Mouse (Mus musculus) left cerebral cortex, postnatal 4 days (tissue): ENCODE data around the gene Ikzf5. TPM values are rescaled to one million over a fixed set of nuclear protein-coding genes. Genes with fewer than 3 reads are reported as not detected.

ENCODE experiments used
- DNase-seq: peaks from one replicate; pipeline ENCODE4 v3.0.0-alpha.2; 2022
- intact Hi-C: fragments of 180-260 bp; cut with DNase I; formaldehyde crosslinking; loops from one replicate; pipeline ENCODE4 v1.15.1; 2025
- total RNA-seq, 2 experiments: library from RNA; stranded (reverse); gene quantifications; 2 replicates each; pipeline ENCODE4 v1.2.3; 2021

Gene Ikzf5
- total RNA-seq, 2 experiments from 2014 or later = 40.2 to 45.7 TPM

- intact Hi-C loops = no loop called here
- DNase-seq = no peak
These were observed 48.1 kb downstream of the Ikzf5 start for GRCm38 (mm10) chr7:131362269-131362614.

- intact Hi-C loops = no loop called here
- no peak for DNase-seq
These were observed 54.2 kb downstream of the Ikzf5 start for GRCm38 (mm10) chr7:131356105-131356504.

GRCm38 (mm10) chr7:131345856-131346541 lies 64.3 kb downstream of the Ikzf5 start:
- DNase-seq = no peak
- intact Hi-C loops = loop anchor here (10.0 kb wide), 1 partner anchor 231 kb away; no protein-coding TSS in a partner anchor

Other genes starting within 250 kb of the Ikzf5 start
- gene 5430419D17Rik, start 236.1 kb downstream of the Ikzf5 start, total RNA-seq = under 1 TPM; 0.06 to 0.08 TPM
- gene Cuzd1, start 88.2 kb downstream of the Ikzf5 start, total RNA-seq = under 1 TPM; 0.16 to 0.20 TPM
- gene Fam24b, start 81.0 kb downstream of the Ikzf5 start, total RNA-seq = not detected
- not detected for gene Fam24a, start 76.7 kb downstream of the Ikzf5 start, total RNA-seq
- 10 to 100 TPM; 26.0 to 30.4 TPM for gene 2310057M21Rik, start 47.8 kb downstream of the Ikzf5 start, total RNA-seq
- gene Pstk, start 39.4 kb downstream of the Ikzf5 start, total RNA-seq = 10 to 100 TPM; 22.7 to 25.2 TPM
- gene Acadsb, start 80 bp upstream of the Ikzf5 start, total RNA-seq = 10 to 100 TPM; 81.7 to 88.6 TPM
- not detected for gene Hmx3, start 132.3 kb upstream of the Ikzf5 start, total RNA-seq
- gene Hmx2, start 138.3 kb upstream of the Ikzf5 start, total RNA-seq = not detected
- gene Bub3, start 149.7 kb upstream of the Ikzf5 start, total RNA-seq = 10 to 100 TPM; 56.6 to 59.5 TPM